Mouse (Mus musculus): ENCODE data around the gene Efcab2. TPM values are rescaled to one million over a fixed set of nuclear protein-coding genes. Genes with fewer than 3 reads are reported as not detected.

Gene Efcab2
- 10.7 and 12.7 TPM in 2 replicates for polyA plus RNA-seq (2014; fragmentation: Nextera tagmentation; extraction: Ambion mirVana)

DNA sequence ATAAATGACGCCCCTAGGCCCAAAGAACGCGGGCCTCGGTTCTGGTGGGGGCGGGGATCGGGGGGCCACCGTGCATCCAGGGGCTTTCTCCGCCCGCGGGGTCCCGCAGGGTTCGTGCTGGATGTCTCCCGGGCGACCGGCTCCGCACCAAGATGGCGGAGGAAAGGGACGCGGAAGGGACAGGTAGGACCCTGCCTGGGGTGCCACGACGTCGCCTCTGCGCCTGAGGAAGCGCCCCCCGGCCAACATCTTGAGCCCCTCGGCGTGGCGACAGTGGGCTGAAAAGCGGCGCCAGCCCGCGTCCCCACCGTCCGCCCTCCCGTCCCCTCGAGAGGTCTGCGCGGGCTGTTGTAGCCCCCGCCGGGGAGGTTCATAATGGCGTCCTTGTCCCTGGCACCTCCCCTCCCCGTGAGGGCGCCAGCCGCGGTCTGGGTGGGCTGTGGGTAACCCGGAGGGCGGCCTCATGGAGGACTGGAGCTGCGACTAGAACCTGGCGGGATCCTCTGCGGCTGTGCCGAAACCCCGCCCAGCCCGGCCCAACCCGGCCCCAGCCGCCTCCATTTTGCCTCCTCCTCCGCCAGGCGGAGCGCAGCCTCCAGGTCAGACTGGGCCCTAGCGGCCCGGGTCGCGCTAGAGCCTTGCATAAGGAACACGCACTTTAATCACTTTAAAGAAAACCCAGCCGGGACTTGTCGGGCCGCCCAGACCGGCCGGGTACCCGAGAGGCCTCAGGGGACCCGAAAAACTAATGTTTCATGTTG, at the start of gene Efcab2:
Efcab2 (plus strand) TSS at position 135 of the 761 bp plus-strand sequence.
- peaks cover 5% of the 10 kb centered on the region for H3K4me1 ChIP-seq (ENCODE audit: control insufficient read depth, insufficient read depth, low read length)
- peak within 1 kb of the TSS; percentile 70 for H3K4me2 ChIP-seq
- H3K4me3 ChIP-seq (ENCODE audit: low read depth, low read length): peak within 1 kb of the TSS; percentile 72
- H3K27ac ChIP-seq (ENCODE audit: low read depth, low read length): peak within 1 kb of the TSS; percentile 100
- peak within 1 kb of the TSS; percentile 99 for H3K9ac ChIP-seq (ENCODE audit: low read depth, low read length)
- no peaks in the 10 kb centered on the region for H3K27me3 ChIP-seq (ENCODE audit: control insufficient read depth, insufficient read depth, low read length)
- no peaks in the 10 kb centered on the region for H3K9me3 ChIP-seq (replicated peaks; ENCODE audit: control insufficient read depth, low read length)
- peak; percentile 97 for ATAC-seq (replicated peaks; ENCODE audit: insufficient number of reproducible peaks, low FRiP score, low TSS enrichment)
- WGBS (ENCODE audit: insufficient replicate concordance): under 1% methylated on average over 69 of the region's 70 CpGs
- H3K36me3 ChIP-seq (ENCODE audit: control insufficient read depth, insufficient read depth, low read length): no peaks in the 10 kb centered on the region

DNA sequence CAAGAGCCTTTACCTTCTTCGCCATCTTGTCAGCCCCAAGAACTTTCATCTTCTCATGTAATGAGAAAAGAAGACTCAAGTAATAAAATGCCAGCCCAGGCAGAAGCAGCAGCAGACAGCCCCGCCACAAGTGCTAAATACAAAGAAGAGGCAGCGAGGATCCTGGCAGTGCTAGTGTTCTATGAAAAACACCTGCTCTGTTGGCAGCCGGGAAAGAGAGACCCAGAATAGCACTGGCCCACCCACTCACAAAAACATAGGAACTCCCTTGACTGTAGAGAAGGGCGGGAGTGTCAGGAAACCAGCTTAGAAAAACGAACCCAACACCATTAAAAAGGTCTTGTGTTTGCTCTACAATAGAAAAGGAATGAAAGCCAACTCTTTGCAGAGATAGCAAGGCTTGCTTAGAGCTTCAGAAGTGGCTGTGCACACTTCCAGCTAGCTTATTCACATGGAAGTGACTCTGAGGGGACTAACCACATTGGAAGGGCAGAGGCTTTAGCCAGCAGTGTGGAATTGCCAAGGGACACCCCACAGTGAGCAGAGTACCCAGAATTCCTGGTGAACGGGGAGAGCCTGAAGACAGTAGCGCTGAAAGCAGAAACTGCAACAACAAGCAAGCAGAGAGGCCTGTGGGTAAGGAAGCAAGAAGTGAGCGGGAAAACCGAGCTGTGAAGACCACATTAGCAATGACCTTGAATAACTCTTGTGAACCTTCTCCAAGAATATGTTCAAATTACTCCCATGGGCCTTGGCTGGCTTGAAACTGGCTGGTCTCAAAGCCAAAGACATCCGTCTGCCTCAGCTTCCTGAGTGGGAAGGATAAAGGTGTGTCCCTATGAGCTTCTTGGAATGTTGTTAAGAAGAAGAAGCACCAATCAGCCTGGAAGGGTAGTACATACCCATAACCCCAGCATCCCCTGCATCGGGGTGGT, 47.8 kb upstream of the Efcab2 start:
- Histone ChIP-seq H3K4me2 (no peak overlapping the region), H3K4me1 (ENCODE audit: control insufficient read depth, insufficient read depth, low read length) (no peaks in the 10 kb centered on the region), H3K4me3 (ENCODE audit: low read depth, low read length) (no peak overlapping the region), H3K27me3 (ENCODE audit: control insufficient read depth, insufficient read depth, low read length) (no peaks in the 10 kb centered on the region), H3K27ac (ENCODE audit: low read depth, low read length) (no peak overlapping the region), H3K9me3 (replicated peaks; ENCODE audit: control insufficient read depth, low read length) (no peaks in the 10 kb centered on the region), H3K9ac (ENCODE audit: low read depth, low read length) (no peak overlapping the region), H3K36me3 (ENCODE audit: control insufficient read depth, insufficient read depth, low read length) (no peaks in the 10 kb centered on the region)
- WGBS (ENCODE audit: insufficient replicate concordance): 65% methylated on average over 12 of the region's 12 CpGs
- ATAC-seq (replicated peaks; ENCODE audit: insufficient number of reproducible peaks, low FRiP score, low TSS enrichment): no peak

DNA sequence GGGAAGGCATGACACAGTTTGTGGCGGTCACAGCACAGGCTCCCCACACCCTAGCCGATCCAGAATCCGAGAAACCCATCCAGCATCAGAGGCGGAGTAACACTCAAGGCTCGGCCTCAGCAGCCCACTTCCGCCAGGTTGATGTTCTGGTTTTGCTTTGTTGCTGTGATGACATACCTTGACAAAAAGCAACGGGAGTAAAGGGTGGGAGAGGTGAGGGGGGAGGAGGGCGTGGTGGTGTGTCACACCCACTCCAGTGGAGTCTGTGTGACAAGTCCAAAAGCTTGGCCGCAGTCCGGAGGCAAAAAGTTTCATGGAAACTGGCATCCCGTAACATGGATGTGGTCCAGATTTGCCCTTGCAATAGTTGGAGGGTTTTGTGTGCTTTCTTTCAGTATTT, 45.6 kb upstream of the Efcab2 start:
- H3K27me3 ChIP-seq (ENCODE audit: control insufficient read depth, insufficient read depth, low read length): no peaks in the 10 kb centered on the region
- no peak overlapping the region for H3K9ac ChIP-seq (ENCODE audit: low read depth, low read length)
- no peak for ATAC-seq (replicated peaks; ENCODE audit: insufficient number of reproducible peaks, low FRiP score, low TSS enrichment)
- no peak overlapping the region for H3K4me3 ChIP-seq (ENCODE audit: low read depth, low read length)
- 77% methylated on average over 11 of the region's 11 CpGs for WGBS (ENCODE audit: insufficient replicate concordance)
- H3K36me3 ChIP-seq (ENCODE audit: control insufficient read depth, insufficient read depth, low read length): no peaks in the 10 kb centered on the region
- no peak overlapping the region for H3K4me2 ChIP-seq
- no peak overlapping the region for H3K27ac ChIP-seq (ENCODE audit: low read depth, low read length)
- H3K4me1 ChIP-seq (ENCODE audit: control insufficient read depth, insufficient read depth, low read length): no peaks in the 10 kb centered on the region
- no peaks in the 10 kb centered on the region for H3K9me3 ChIP-seq (replicated peaks; ENCODE audit: control insufficient read depth, low read length)

- no peaks in the 10 kb centered on the region for H3K4me1 ChIP-seq (ENCODE audit: control insufficient read depth, insufficient read depth, low read length)
- H3K4me3 ChIP-seq (ENCODE audit: low read depth, low read length): no peak overlapping the region
- H3K27me3 ChIP-seq (ENCODE audit: control insufficient read depth, insufficient read depth, low read length): no peaks in the 10 kb centered on the region
- no peak for ATAC-seq (replicated peaks; ENCODE audit: insufficient number of reproducible peaks, low FRiP score, low TSS enrichment)
- no peak overlapping the region for H3K4me2 ChIP-seq
- no peak overlapping the region for H3K27ac ChIP-seq (ENCODE audit: low read depth, low read length)
- no peak overlapping the region for H3K9ac ChIP-seq (ENCODE audit: low read depth, low read length)
- H3K36me3 ChIP-seq (ENCODE audit: control insufficient read depth, insufficient read depth, low read length): no peaks in the 10 kb centered on the region
- WGBS (ENCODE audit: insufficient replicate concordance): 86% methylated on average over 2 of the region's 2 CpGs
- no peaks in the 10 kb centered on the region for H3K9me3 ChIP-seq (replicated peaks; ENCODE audit: control insufficient read depth, low read length)
Observed at GRCm38 (mm10) chr1:178360702-178361101, 45.2 kb upstream of the Efcab2 start.

- Histone ChIP-seq H3K27me3 (ENCODE audit: control insufficient read depth, insufficient read depth, low read length) (no peaks in the 10 kb centered on the region), H3K4me2 (no peak overlapping the region), H3K4me1 (ENCODE audit: control insufficient read depth, insufficient read depth, low read length) (0 out of 2 replicates have a peak, but pooled peaks cover 6% of the 10 kb centered on the region), H3K27ac (ENCODE audit: low read depth, low read length) (no peak overlapping the region), H3K4me3 (ENCODE audit: low read depth, low read length) (no peak overlapping the region), H3K36me3 (ENCODE audit: control insufficient read depth, insufficient read depth, low read length) (no peaks in the 10 kb centered on the region), H3K9me3 (replicated peaks; ENCODE audit: control insufficient read depth, low read length) (no peaks in the 10 kb centered on the region), H3K9ac (ENCODE audit: low read depth, low read length) (no peak overlapping the region)
- no peak for ATAC-seq (replicated peaks; ENCODE audit: insufficient number of reproducible peaks, low FRiP score, low TSS enrichment)
- 79% methylated on average over 6 of the region's 6 CpGs for WGBS (ENCODE audit: insufficient replicate concordance)
Observed at GRCm38 (mm10) chr1:178365171-178365570, 40.7 kb upstream of the Efcab2 start.

DNA sequence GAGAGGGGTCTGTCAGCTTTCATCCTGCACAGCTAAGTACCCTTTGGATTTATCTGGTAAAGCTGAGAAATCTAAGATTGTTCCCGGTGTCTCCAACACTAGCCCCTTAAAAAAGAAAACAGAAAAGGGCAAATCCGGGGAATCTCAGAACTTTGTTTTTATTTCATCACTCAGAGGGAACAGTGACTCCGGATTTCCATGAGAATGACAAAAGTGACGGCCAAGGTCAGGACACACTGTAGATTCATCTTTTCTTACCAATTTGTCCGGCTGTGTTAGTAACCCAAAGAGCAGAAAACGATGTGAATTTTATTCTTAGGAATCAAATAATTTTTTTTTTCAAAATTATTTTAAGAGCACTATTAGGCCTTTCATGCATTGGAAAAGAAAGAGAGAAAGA, 37.8 kb upstream of the Efcab2 start:
- Histone ChIP-seq H3K27ac (ENCODE audit: low read depth, low read length) (peak overlapping the region; percentile 94), H3K9me3 (replicated peaks; ENCODE audit: control insufficient read depth, low read length) (no peaks in the 10 kb centered on the region), H3K27me3 (ENCODE audit: control insufficient read depth, insufficient read depth, low read length) (no peaks in the 10 kb centered on the region), H3K36me3 (ENCODE audit: control insufficient read depth, insufficient read depth, low read length) (no peaks in the 10 kb centered on the region), H3K4me1 (ENCODE audit: control insufficient read depth, insufficient read depth, low read length) (0 out of 2 replicates have a peak, but pooled peaks cover 6% of the 10 kb centered on the region), H3K4me2 (peak overlapping the region; percentile 86), H3K9ac (ENCODE audit: low read depth, low read length) (peak overlapping the region; percentile 84), H3K4me3 (ENCODE audit: low read depth, low read length) (no peak overlapping the region)
- 63% methylated on average over 6 of the region's 6 CpGs for whole genome bisulfite sequencing (ENCODE audit: insufficient replicate concordance)
- ATAC-seq (replicated peaks; ENCODE audit: insufficient number of reproducible peaks, low FRiP score, low TSS enrichment): no peak

GRCm38 (mm10) chr1:178368548-178369271, 37.2 kb upstream of the Efcab2 start:
- Histone ChIP-seq H3K9me3 (replicated peaks; ENCODE audit: control insufficient read depth, low read length) (no peaks in the 10 kb centered on the region), H3K9ac (ENCODE audit: low read depth, low read length) (peak overlapping the region; percentile 84), H3K27ac (ENCODE audit: low read depth, low read length) (peak overlapping the region; percentile 94), H3K27me3 (ENCODE audit: control insufficient read depth, insufficient read depth, low read length) (no peaks in the 10 kb centered on the region), H3K36me3 (ENCODE audit: control insufficient read depth, insufficient read depth, low read length) (no peaks in the 10 kb centered on the region), H3K4me3 (ENCODE audit: low read depth, low read length) (peak overlapping the region; percentile 56), H3K4me2 (peak overlapping the region; percentile 86), H3K4me1 (ENCODE audit: control insufficient read depth, insufficient read depth, low read length) (0 out of 2 replicates have a peak, but pooled peaks cover 6% of the 10 kb centered on the region)
- peak; percentile 96 for ATAC-seq (replicated peaks; ENCODE audit: insufficient number of reproducible peaks, low FRiP score, low TSS enrichment)
- WGBS (ENCODE audit: insufficient replicate concordance): 3% methylated on average over 36 of the region's 36 CpGs

DNA sequence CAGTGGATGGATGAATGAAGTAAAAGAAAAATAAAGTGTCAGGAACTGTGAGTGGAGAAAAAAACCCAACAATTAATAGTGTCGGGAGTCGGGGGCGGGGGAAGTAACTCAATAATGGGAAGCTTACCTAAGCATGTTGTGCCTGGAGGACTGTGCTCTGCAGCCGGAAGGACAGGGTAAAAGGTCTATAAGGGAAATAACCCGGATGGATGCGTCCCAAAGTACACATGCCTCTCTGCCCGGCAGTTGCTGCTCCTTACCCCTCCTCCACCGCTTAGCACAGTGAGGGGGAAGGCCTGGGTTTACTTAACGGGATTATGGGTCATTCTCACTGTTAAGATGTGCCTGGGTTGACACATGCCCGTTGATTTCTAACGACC, 36.6 kb upstream of the Efcab2 start:
- ATAC-seq (replicated peaks; ENCODE audit: insufficient number of reproducible peaks, low FRiP score, low TSS enrichment): peak; percentile 71
- 0 out of 2 replicates have a peak, but pooled peaks cover 6% of the 10 kb centered on the region for H3K4me1 ChIP-seq (ENCODE audit: control insufficient read depth, insufficient read depth, low read length)
- H3K4me2 ChIP-seq: peak overlapping the region; percentile 86
- peak overlapping the region; percentile 94 for H3K27ac ChIP-seq (ENCODE audit: low read depth, low read length)
- peak overlapping the region; percentile 84 for H3K9ac ChIP-seq (ENCODE audit: low read depth, low read length)
- 2% methylated on average over 11 of the region's 11 CpGs for WGBS (ENCODE audit: insufficient replicate concordance)
- no peaks in the 10 kb centered on the region for H3K36me3 ChIP-seq (ENCODE audit: control insufficient read depth, insufficient read depth, low read length)
- no peaks in the 10 kb centered on the region for H3K9me3 ChIP-seq (replicated peaks; ENCODE audit: control insufficient read depth, low read length)
- peak overlapping the region; percentile 56 for H3K4me3 ChIP-seq (ENCODE audit: low read depth, low read length)
- no peaks in the 10 kb centered on the region for H3K27me3 ChIP-seq (ENCODE audit: control insufficient read depth, insufficient read depth, low read length)

All from heart, embryonic 11.5 days (tissue).